Mouse (Mus musculus) layer of hippocampus, postnatal 10 days (tissue): ENCODE measurements around the gene Csad. TPM values are rescaled to one million over a fixed set of nuclear protein-coding genes. Genes with fewer than 3 reads are reported as not detected.
"Not testable (repeated sequence)": the region's sequence is repeated elsewhere in the genome, so short reads cannot be mapped to it uniquely, and the experiment has no call there.

Experiments used
- DNase-seq, 2 experiments: peaks; one replicate each; pipeline ENCODE4 v3.0.0; 2021; ENCODE audit warnings: low spot score in 2 of 2
- total RNA-seq, 2 experiments: library from RNA; stranded (reverse); gene quantifications; 2 replicates each; pipeline ENCODE4 v1.2.3; 2021

Csad gene
- total RNA-seq, 2 experiments from 2014 or later = 33.0 to 38.7 TPM

- DNase-seq = no peak
Measured at GRCm38 (mm10) chr15:102235371-102236027, 31.0 kb upstream of the Csad start.

GRCm38 (mm10) chr15:102233896-102234295 is 29.4 kb upstream of the Csad start:
- DNase-seq = no peak

GRCm38 (mm10) chr15:102232764-102233163 is 28.2 kb upstream of the Csad start:
- no peak for DNase-seq

- no peak for DNase-seq
Measured at GRCm38 (mm10) chr15:102231748-102232147, 27.2 kb upstream of the Csad start, which contains the start of gene Itgb7. TSS of gene Itgb7 (minus strand) at chr15:102231944.

- DNase-seq = no peak
Measured at GRCm38 (mm10) chr15:102230408-102231321, 26.1 kb upstream of the Csad start.

GRCm38 (mm10) chr15:102225619-102226018 is 21.1 kb upstream of the Csad start:
- not testable (repeated sequence) for DNase-seq

GRCm38 (mm10) chr15:102224992-102225617 is 20.6 kb upstream of the Csad start:
- no peak for DNase-seq

- peak; percentile 84 to 87 for DNase-seq
Measured at GRCm38 (mm10) chr15:102224186-102224991, 19.9 kb upstream of the Csad start.

- DNase-seq = peak; percentile 43 to 46
Measured at GRCm38 (mm10) chr15:102222386-102222785, 17.9 kb upstream of the Csad start.

- DNase-seq = no peak
Measured at GRCm38 (mm10) chr15:102217325-102217724, 12.8 kb upstream of the Csad start.

GRCm38 (mm10) chr15:102216459-102217228 is 12.1 kb upstream of the Csad start:
- no peak for DNase-seq

- DNase-seq = no peak
Measured at GRCm38 (mm10) chr15:102215624-102216023, 11.1 kb upstream of the Csad start.

- no peak for DNase-seq
Measured at GRCm38 (mm10) chr15:102214132-102214531, 9.6 kb upstream of the Csad start.

GRCm38 (mm10) chr15:102211895-102212294 is 7.4 kb upstream of the Csad start:
- no peak for DNase-seq

GRCm38 (mm10) chr15:102210816-102211215 is 6.3 kb upstream of the Csad start:
- DNase-seq = no peak

- no peak for DNase-seq
Measured at GRCm38 (mm10) chr15:102209114-102209513, 4.6 kb upstream of the Csad start.

- no peak for DNase-seq
Measured at GRCm38 (mm10) chr15:102208092-102208561, 3.6 kb upstream of the Csad start.

GRCm38 (mm10) chr15:102207351-102207750 is 2.8 kb upstream of the Csad start:
- no peak for DNase-seq

- peak; percentile 52 to 58 for DNase-seq
Measured at GRCm38 (mm10) chr15:102205779-102206178, 1.3 kb upstream of the Csad start.

- peak; percentile 61 to 77 for DNase-seq
Measured at GRCm38 (mm10) chr15:102203835-102204381, 616 bp downstream of the Csad start.
